Mouse (Mus musculus) forebrain, embryonic 11.5 days (tissue): ENCODE measurements around the gene Gm960. TPM values are rescaled to one million over a fixed set of nuclear protein-coding genes. Genes with fewer than 3 reads are reported as not detected.

ENCODE experiments used
- ATAC-seq: fragments of 200-750 bp; cut with Nextera tagmentation; replicated peaks from 2 replicates; pipeline ENCODE4 v1.8.0; 2017; ENCODE audit warnings: moderate TSS enrichment; ENCODE audit not compliant: low FRiP score
- DNase-seq: peaks from one replicate; pipeline ENCODE4 v3.0.0-alpha.2; 2017; ENCODE audit warnings: low spot score
- H3K27ac ChIP-seq: fragments of 300-500 bp; sonication (generic); 2 replicates; pipeline ENCODE4 v1.5.1; 2014; ENCODE audit warnings: low read depth, low read length
- H3K27me3 ChIP-seq: fragments of 300-500 bp; sonication (generic); 2 replicates; pipeline ENCODE4 v1.6.1; 2014; ENCODE audit warnings: mild to moderate bottlenecking, low read length, mixed read lengths; ENCODE audit not compliant: control insufficient read depth, insufficient read depth
- H3K36me3 ChIP-seq: fragments of 300-500 bp; sonication (generic); 2 replicates; pipeline ENCODE4 v1.6.1; 2014; ENCODE audit warnings: mild to moderate bottlenecking, low read length, moderate library complexity, mixed read lengths; ENCODE audit not compliant: control insufficient read depth, insufficient read depth
- H3K4me1 ChIP-seq: fragments of 300-500 bp; sonication (generic); replicated peaks from 2 replicates; pipeline ENCODE4 v1.6.1; 2014; ENCODE audit warnings: low read length, mixed read lengths; ENCODE audit not compliant: control insufficient read depth, insufficient read depth
- H3K4me2 ChIP-seq: fragments of 300-500 bp; sonication (generic); 2 replicates; pipeline ENCODE4 v1.6.1; 2014; ENCODE audit warnings: low read depth, mild to moderate bottlenecking, low read length, moderate library complexity, mixed read lengths; ENCODE audit not compliant: severe bottlenecking
- H3K4me3 ChIP-seq: fragments of 300-500 bp; sonication (generic); 2 replicates; pipeline ENCODE4 v1.5.1; 2014; ENCODE audit warnings: low read depth, low read length
- H3K9ac ChIP-seq: fragments of 300-500 bp; sonication (generic); 2 replicates; pipeline ENCODE4 v1.6.1; 2014; ENCODE audit warnings: low read length
- H3K9me3 ChIP-seq: fragments of 300-500 bp; sonication (generic); 2 replicates; pipeline ENCODE4 v1.6.1; 2016; ENCODE audit warnings: low read length, mixed read lengths; ENCODE audit not compliant: control insufficient read depth
- WGBS: fragments of 180-500 bp; shearing (Covaris S2); extraction: QIAGEN DNeasy Blood & Tissue Kit; methylation state at CpG from one replicate; pipeline ENCODE4 v1.1.7; 2014; 5-methylcytosine and 5-hydroxymethylcytosine counted together
- polyA plus RNA-seq: library from polyadenylated mRNA; unstranded; fragments of >200 nt; fragmentation: Nextera tagmentation; extraction: Ambion mirVana; gene quantifications from 2 replicates; pipeline ENCODE4 v1.2.1, GENCODE M21; 2014

The Gm960 gene
- polyA plus RNA-seq, 1 experiment from 2014 or later, result 4.6 TPM

DNA sequence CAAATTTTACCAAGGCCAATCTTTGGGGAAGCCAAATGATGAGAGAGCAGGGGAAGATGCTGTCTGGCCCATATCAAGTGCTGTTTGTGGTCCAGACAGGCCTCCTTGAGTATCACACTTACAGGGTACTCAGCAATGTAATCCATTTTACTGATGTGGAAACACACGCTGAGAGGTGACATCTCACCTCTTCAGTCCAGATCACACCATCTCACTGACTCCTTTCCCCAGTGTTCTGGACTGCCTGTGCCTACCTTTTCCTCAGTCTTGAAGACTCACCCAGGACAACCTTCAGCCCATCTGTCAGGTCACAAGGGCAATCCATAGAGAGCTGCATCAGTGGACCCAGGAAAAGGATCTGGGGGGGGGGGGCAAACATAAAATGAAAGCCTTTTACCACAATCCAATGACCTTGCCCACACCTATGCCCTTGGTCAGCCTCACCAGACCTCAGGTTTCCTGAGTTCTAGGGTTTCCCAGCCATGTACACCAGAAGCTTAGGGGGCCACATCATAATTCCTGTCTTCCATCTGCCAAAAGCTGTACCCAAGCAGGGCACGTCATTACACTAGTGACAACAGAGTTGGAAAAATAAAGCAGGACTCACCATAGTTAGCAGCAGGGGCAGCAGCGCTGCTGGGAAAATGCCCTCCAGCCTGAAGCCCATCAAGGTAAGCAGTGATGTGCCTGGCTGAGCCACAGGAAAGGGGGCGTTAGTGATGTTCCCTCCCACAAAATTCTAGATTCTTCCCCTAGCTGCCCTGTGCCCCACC, 73.9 kb downstream of the Gm960 start:
- DNase-seq (peak; percentile 32), ATAC-seq (no peak)
- Histone ChIP-seq H3K9me3 (no peaks in the 10 kb centered on the region), H3K4me3 (peak overlapping the region; percentile 87), H3K4me1 (peaks cover 15% of the 10 kb centered on the region), H3K9ac (peak overlapping the region; percentile 96), H3K4me2 (peak overlapping the region; percentile 78), H3K27me3 (no peaks in the 10 kb centered on the region), H3K27ac (no peak overlapping the region), H3K36me3 (no peaks in the 10 kb centered on the region; the same call in 1 of the 2 replicates)
- WGBS, result 30% methylated on average over 4 of the region's 4 CpGs

DNA sequence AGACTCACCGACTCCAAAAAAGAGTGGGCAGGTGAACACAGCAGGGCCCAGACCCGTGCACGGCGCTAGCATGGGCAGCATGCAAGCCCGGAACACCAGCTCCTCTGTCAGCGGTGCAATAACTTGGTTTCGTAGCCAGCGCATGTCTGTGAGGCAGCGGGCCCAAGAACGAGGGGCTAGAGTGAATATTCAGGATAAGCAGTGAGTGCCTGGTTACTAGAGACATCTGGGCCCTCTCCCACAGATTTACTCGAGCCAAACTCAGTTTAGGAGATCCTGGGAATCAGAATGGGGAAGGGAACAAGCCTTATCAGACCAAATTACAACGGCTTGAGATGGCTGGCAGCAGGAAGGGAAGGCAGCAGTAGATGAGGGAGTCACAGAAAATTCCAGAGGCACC, 74.5 kb downstream of the Gm960 start:
- H3K9me3 ChIP-seq, result no peaks in the 10 kb centered on the region
- DNase-seq (peak; percentile 52), ATAC-seq (no peak)
- H3K9ac ChIP-seq, result no peak overlapping the region
- no peak overlapping the region for H3K4me3 ChIP-seq
- no peaks in the 10 kb centered on the region; the same call in 1 of the 2 replicates for H3K36me3 ChIP-seq
- H3K27ac ChIP-seq, result no peak overlapping the region
- peaks cover 13% of the 10 kb centered on the region for H3K4me1 ChIP-seq
- WGBS, result 95% methylated on average over 12 of the region's 12 CpGs
- no peak overlapping the region for H3K4me2 ChIP-seq
- H3K27me3 ChIP-seq, result no peaks in the 10 kb centered on the region

DNA sequence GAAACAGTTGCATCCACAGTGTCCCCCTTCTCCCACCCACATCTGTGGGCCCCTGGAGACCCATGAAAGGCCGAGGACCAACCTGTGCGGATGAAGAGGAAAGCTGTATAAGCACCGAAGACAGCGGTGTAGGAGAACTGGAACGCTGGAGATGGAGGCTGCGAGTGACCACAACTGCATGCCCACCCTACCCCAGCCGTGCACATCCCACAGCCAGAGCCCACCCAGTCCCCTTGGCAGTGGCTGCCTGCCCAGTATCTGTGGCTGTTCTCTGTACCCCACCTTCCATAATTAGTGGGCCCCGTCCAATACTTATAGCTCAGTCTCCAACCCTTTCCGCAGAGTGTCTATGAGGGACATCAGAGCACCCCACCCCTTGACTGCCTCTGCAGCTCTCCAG, 75.0 kb downstream of the Gm960 start:
- Histone ChIP-seq H3K4me2 (no peak overlapping the region), H3K4me3 (no peak overlapping the region)
- 98% methylated on average over 9 of the region's 9 CpGs for WGBS

DNA sequence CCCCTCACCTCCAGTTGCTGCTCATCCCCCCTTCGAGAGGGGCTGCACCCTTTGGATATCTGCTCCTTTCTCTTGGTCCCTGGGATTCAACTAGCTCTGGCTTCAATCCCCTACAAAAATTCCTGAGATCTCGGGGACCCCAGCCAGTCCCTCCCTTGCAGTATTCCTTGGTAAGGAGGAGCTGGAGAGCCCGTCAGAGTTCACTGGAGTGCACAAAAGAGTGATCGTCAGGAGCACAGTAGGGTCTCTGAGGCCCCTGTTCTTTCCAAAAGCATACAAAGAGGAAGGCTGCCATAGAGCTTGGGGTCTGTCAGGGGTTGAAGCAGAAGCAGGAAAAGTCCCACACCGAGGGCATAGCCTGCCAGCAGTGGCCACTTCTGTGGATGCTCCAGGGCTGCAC, 75.7 kb downstream of the Gm960 start:
- no peaks in the 10 kb centered on the region for H3K9me3 ChIP-seq
- WGBS, result 75% methylated on average over 5 of the region's 5 CpGs
- ATAC-seq, result no peak

More for the DNA sequence above, 75.0 kb downstream of the Gm960 start:
- Histone ChIP-seq H3K4me1 (peaks cover 11% of the 10 kb centered on the region), H3K27me3 (no peaks in the 10 kb centered on the region), H3K36me3 (no peaks in the 10 kb centered on the region; the same call in 1 of the 2 replicates), H3K9ac (no peak overlapping the region), H3K27ac (no peak overlapping the region), H3K9me3 (no peaks in the 10 kb centered on the region)
- ATAC-seq, result no peak
- no peak for DNase-seq

DNA sequence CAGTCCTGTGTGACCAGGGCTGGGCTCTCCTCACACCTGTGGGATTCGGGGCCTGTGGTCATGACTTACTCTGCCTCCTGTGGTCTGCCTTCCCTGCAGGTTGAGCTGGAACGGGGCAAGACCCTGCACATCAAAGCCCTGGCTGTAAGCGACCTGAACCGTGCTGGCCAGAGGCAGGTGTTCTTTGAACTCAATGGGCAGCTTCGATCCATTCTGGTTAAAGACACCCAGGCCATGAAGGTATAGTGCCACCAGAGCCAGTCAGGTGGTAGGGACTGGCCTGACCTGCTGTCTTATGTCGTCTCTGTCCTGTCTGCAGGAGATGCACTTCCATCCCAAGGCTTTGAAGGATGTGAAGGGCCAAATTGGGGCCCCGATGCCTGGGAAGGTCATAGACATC, 77.7 kb downstream of the Gm960 start:
- Histone ChIP-seq H3K9me3 (no peaks in the 10 kb centered on the region), H3K9ac (no peak overlapping the region), H3K4me3 (no peak overlapping the region), H3K4me2 (no peak overlapping the region), H3K4me1 (peaks cover 12% of the 10 kb centered on the region), H3K27me3 (no peaks in the 10 kb centered on the region), H3K27ac (no peak overlapping the region), H3K36me3 (no peaks in the 10 kb centered on the region; the same call in 1 of the 2 replicates)
- 83% methylated on average over 7 of the region's 7 CpGs for WGBS
- DNase-seq (no peak), ATAC-seq (no peak)

More for the DNA sequence above, 75.7 kb downstream of the Gm960 start:
- H3K27ac ChIP-seq, result no peak overlapping the region
- H3K27me3 ChIP-seq, result no peaks in the 10 kb centered on the region
- no peak overlapping the region for H3K4me3 ChIP-seq
- H3K9ac ChIP-seq, result no peak overlapping the region
- peaks cover 8% of the 10 kb centered on the region for H3K4me1 ChIP-seq
- H3K36me3 ChIP-seq, result no peaks in the 10 kb centered on the region; the same call in 1 of the 2 replicates
- DNase-seq, result peak; percentile 35
- no peak overlapping the region for H3K4me2 ChIP-seq

DNA sequence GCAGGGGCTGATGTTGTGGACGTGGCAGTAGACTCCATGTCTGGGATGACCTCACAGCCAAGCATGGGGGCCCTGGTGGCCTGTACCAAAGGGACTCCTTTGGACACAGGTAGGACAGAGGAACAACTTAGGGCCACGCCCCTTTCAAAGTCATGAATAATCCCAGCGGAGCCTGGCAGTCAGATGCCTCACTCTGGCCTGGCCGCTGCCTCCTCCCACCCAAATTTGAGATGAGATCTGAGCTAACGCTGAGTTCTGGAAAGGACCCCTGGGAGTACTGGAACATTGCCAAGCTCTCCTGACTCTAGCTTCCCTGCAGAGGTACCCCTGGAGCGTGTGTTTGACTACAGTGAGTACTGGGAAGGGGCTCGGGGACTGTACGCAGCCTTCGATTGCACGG, 79.0 kb downstream of the Gm960 start:
- Histone ChIP-seq H3K9me3 (no peaks in the 10 kb centered on the region), H3K4me3 (no peak overlapping the region), H3K4me1 (peaks cover 10% of the 10 kb centered on the region), H3K27me3 (no peaks in the 10 kb centered on the region), H3K4me2 (no peak overlapping the region), H3K9ac (no peak overlapping the region), H3K27ac (no peak overlapping the region), H3K36me3 (no peaks in the 10 kb centered on the region; the same call in 1 of the 2 replicates)
- DNase-seq (no peak), ATAC-seq (no peak)
- 85% methylated on average over 10 of the region's 10 CpGs for WGBS

DNA sequence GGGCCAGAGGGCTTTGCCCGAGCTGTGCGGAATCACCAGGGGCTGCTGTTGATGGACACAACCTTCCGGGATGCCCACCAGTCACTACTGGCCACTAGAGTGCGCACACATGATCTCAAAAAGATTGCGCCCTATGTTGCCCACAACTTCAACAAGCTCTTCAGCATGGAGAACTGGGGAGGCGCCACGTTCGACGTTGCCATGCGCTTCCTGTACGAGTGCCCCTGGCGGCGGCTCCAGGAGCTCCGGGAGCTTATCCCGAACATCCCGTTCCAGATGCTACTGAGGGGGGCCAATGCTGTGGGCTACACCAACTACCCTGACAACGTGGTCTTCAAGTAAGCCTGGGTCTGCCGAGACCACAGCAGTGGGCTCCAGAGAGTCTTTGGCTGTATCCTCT, 80.3 kb downstream of the Gm960 start:
- no peaks in the 10 kb centered on the region for H3K27me3 ChIP-seq
- H3K36me3 ChIP-seq, result peaks cover 4% of the 10 kb centered on the region; the same call in 1 of the 2 replicates
- no peaks in the 10 kb centered on the region for H3K9me3 ChIP-seq
- WGBS, result 36% methylated on average over 18 of the region's 18 CpGs
- peaks cover 13% of the 10 kb centered on the region for H3K4me1 ChIP-seq
- no peak overlapping the region for H3K4me3 ChIP-seq
- H3K27ac ChIP-seq, result no peak overlapping the region
- ATAC-seq (no peak), DNase-seq (peak; percentile 77)
- no peak overlapping the region for H3K4me2 ChIP-seq
- no peak overlapping the region for H3K9ac ChIP-seq

DNA sequence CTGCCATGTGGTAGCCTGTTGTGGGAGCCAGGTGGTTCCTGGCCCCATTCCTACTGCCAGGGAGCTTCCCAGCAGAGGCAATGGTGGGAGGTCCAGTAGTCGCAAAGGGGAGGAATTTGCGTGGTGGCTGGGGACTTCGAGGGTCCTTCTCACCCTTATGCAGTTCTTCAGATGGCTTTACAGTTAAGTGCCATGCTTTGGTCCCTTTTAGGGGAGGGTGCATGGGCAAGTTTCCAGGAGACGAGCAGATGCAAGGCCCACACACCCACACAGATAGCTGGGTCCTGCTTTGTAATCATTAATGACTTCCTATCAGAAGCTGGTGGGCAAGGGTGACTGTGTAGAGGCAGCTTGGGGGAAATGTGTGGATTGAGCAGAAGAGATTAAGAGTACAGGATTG, 81.9 kb downstream of the Gm960 start:
- WGBS, result 47% methylated on average over 4 of the region's 4 CpGs
- peak; percentile 46 for DNase-seq
- no peak for ATAC-seq
- no peak overlapping the region for H3K4me3 ChIP-seq
- no peaks in the 10 kb centered on the region for H3K27me3 ChIP-seq
- H3K4me2 ChIP-seq, result peak overlapping the region; percentile 77
- no peak overlapping the region for H3K9ac ChIP-seq
- no peaks in the 10 kb centered on the region for H3K9me3 ChIP-seq
- H3K36me3 ChIP-seq, result peaks cover 8% of the 10 kb centered on the region; the same call in 1 of the 2 replicates
- no peak overlapping the region for H3K27ac ChIP-seq
- peaks cover 13% of the 10 kb centered on the region for H3K4me1 ChIP-seq
